Mouse (Mus musculus): ENCODE results near the gene Mff.

DNA sequence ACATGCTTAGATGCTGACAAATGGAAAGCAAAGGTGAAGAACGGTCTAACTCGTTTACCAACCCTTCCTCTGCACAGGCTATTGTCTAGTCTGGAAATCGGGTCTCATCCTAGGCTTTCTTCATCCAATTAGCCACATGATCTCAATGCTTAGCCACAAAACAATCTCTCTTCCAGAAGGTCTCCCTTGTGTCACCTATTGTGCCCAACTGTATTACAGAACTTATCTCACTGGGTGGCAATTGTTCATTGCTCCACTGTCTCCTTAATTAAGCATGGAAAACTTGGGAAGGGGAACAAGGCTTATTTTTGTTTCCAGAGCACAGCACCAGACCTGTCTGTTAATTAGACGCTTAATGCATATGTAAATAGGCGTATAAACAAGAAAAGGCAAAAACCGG, 36.8 kb upstream of the Mff start:
- TF ChIP-seq CTCF (IDR thresholded peaks at IDR 0.05; ENCODE audit: low read depth, low read length) (no peak), POLR2A (IDR thresholded peaks at IDR 0.05; ENCODE audit: insufficient read depth, low read length) (no peak), EP300 (IDR thresholded peaks at IDR 0.05; ENCODE audit: insufficient read depth, low read depth, low read length) (no peak)

Data from ES-Bruce4 (cell line).